Mouse (Mus musculus): ENCODE measurements at regions not wholly inside any gene's neighbourhood (a gene's known extent, or its start where the extent isn't known, plus 50 kb on each side); places are given as distances from the start of the nearest gene placed in this dataset.

GRCm38 (mm10) chr8:10921439-10922191 is 86.6 kb downstream of the Irs2 start:
- WGBS, result 7% methylated on average over 11 of the region's 11 CpGs
- H3K4me2 ChIP-seq, result peak overlapping the region; percentile 29
- H3K4me1 ChIP-seq, result peaks cover 64% of the 10 kb centered on the region
- H3K36me3 ChIP-seq (ENCODE audit: poor library complexity, severe bottlenecking), result no peaks in the 10 kb centered on the region
- H3K4me3 ChIP-seq, result no peak overlapping the region
- H3K9ac ChIP-seq, result no peak overlapping the region
- peaks cover 13% of the 10 kb centered on the region for H3K27me3 ChIP-seq
- peak; percentile 52 for ATAC-seq
- no peaks in the 10 kb centered on the region for H3K9me3 ChIP-seq (replicated peaks)
- peak overlapping the region; percentile 55 for H3K27ac ChIP-seq

DNA sequence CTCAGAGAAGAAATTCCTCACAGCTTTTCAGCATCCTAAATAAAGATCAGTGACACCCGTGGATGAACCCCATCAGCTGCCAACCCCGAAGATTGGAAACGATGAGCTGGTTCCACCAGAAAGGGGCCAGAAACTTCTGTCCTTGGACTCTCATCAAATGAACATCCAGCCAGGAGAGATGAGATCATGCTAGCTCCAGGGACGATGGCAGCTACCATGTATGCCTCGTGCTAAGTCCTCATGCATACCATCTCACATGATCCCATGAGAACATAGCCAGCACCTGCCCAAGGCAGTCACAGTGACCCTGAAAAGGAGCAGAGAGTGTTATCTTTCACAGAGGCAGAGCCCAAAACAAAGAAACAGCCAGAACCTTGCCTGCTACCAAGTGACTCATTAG is 88.6 kb downstream of the Irs2 start:
- WGBS, result 85% methylated on average over 5 of the region's 5 CpGs
- Histone ChIP-seq H3K4me2 (no peak overlapping the region), H3K27me3 (peaks cover 10% of the 10 kb centered on the region), H3K9ac (no peak overlapping the region), H3K4me1 (peaks cover 44% of the 10 kb centered on the region), H3K9me3 (replicated peaks) (no peaks in the 10 kb centered on the region), H3K36me3 (ENCODE audit: poor library complexity, severe bottlenecking) (no peaks in the 10 kb centered on the region), H3K27ac (no peak overlapping the region), H3K4me3 (no peak overlapping the region)
- no peak for ATAC-seq

DNA sequence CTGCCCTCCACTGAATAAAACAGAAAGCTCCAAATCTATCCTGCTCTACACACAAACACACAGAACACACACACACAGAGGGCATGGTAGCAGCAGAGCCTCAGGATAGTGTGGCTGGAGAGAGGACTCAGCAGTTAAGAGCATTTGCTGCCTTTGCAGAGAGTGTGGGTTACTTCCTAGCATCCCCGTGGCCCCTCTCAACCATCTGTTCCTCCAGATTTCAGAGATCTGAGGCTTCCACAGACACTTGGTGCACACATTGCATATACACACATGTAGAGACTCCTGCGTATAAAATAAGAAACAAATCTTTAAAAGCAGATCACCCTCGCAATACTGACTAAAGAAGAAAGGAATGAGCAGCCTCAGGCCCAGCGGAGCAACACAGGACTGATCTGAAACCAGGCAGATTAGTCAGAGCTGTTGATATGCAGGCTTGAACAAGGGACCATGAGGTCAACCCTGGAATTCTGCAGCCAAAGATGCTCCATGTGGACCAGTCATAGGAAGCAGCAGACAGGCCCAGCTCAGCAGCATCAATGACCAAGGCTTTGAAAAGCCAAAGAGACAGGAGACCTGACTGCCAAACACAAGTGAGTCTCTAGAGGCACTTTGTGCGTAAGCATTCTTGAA is 89.7 kb downstream of the Irs2 start:
- H3K4me2 ChIP-seq, result no peak overlapping the region
- H3K4me1 ChIP-seq, result peaks cover 33% of the 10 kb centered on the region
- no peak for ATAC-seq
- H3K9ac ChIP-seq, result no peak overlapping the region
- no peaks in the 10 kb centered on the region for H3K36me3 ChIP-seq (ENCODE audit: poor library complexity, severe bottlenecking)
- no peak overlapping the region for H3K27ac ChIP-seq
- H3K27me3 ChIP-seq, result peaks cover 8% of the 10 kb centered on the region
- no peak overlapping the region for H3K4me3 ChIP-seq
- WGBS, result 85% methylated on average over 5 of the region's 5 CpGs
- H3K9me3 ChIP-seq (replicated peaks), result no peaks in the 10 kb centered on the region

DNA sequence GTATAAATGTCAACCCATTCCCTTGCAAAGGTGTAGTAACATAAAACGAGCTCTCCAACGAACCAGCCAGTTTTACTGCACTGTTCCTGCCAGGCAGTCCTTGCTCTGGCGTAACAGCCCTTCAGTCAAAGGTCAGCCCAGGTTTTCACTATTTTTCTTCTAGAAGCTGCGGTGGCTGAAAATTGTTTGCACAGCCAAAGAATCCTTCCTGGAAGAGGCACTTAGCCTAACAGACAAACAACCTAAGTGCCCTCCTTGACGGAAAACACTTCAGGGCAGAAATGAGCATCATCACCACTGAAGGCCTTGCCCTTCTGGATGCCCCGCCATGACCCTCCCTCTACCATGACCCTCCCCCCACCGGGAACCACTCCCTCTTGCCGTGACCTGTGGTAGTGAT is 93.6 kb downstream of the Irs2 start:
- no peaks in the 10 kb centered on the region for H3K9me3 ChIP-seq (replicated peaks)
- 89% methylated on average over 8 of the region's 8 CpGs for WGBS
- no peaks in the 10 kb centered on the region for H3K4me1 ChIP-seq
- H3K9ac ChIP-seq, result no peak overlapping the region
- no peak overlapping the region for H3K27ac ChIP-seq
- H3K4me2 ChIP-seq, result no peak overlapping the region
- no peak overlapping the region for H3K4me3 ChIP-seq
- no peak for ATAC-seq
- H3K27me3 ChIP-seq, result no peaks in the 10 kb centered on the region
- no peaks in the 10 kb centered on the region for H3K36me3 ChIP-seq (ENCODE audit: poor library complexity, severe bottlenecking)

GRCm38 (mm10) chr8:10912436-10912835 is 95.8 kb downstream of the Irs2 start:
- ATAC-seq, result no peak
- no peaks in the 10 kb centered on the region for H3K9me3 ChIP-seq (replicated peaks)
- H3K27ac ChIP-seq, result no peak overlapping the region
- no peaks in the 10 kb centered on the region for H3K4me1 ChIP-seq
- 86% methylated on average over 2 of the region's 2 CpGs for WGBS
- H3K9ac ChIP-seq, result no peak overlapping the region
- no peak overlapping the region for H3K4me3 ChIP-seq
- H3K27me3 ChIP-seq, result no peaks in the 10 kb centered on the region
- H3K36me3 ChIP-seq (ENCODE audit: poor library complexity, severe bottlenecking), result no peaks in the 10 kb centered on the region
- H3K4me2 ChIP-seq, result no peak overlapping the region

- Histone ChIP-seq H3K36me3 (ENCODE audit: poor library complexity, severe bottlenecking) (no peaks in the 10 kb centered on the region), H3K27ac (no peak overlapping the region), H3K9me3 (replicated peaks) (no peaks in the 10 kb centered on the region), H3K27me3 (no peaks in the 10 kb centered on the region), H3K4me1 (no peaks in the 10 kb centered on the region), H3K9ac (no peak overlapping the region), H3K4me3 (no peak overlapping the region), H3K4me2 (no peak overlapping the region)
- 90% methylated on average over 4 of the region's 4 CpGs for WGBS
- no peak for ATAC-seq
Observed at GRCm38 (mm10) chr8:10911371-10911770, 96.9 kb downstream of the Irs2 start.

DNA sequence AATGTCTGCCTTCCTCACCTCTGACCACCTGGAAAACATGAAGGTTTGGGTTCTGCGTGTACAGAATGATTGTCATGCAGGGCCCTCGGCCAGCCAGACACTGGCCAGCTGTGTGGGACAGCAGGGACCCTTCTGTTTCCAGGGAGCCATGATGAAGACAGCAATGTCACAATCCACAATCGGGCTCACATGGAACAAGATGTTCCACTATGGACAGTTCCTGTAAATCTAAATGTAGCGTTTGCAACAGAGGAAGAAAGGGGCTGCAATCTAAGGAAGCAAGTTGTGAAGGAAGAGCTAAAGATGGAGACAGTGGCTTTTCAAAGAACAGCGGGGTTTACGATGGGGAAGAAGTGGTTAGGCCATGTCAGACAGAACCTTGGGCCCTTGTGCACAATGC is 97.3 kb downstream of the Irs2 start:
- WGBS, result 93% methylated on average over 6 of the region's 6 CpGs
- H3K9me3 ChIP-seq (replicated peaks), result no peaks in the 10 kb centered on the region
- H3K4me3 ChIP-seq, result no peak overlapping the region
- H3K4me1 ChIP-seq, result no peaks in the 10 kb centered on the region
- no peak overlapping the region for H3K27ac ChIP-seq
- H3K36me3 ChIP-seq (ENCODE audit: poor library complexity, severe bottlenecking), result no peaks in the 10 kb centered on the region
- ATAC-seq, result no peak
- no peak overlapping the region for H3K4me2 ChIP-seq
- H3K27me3 ChIP-seq, result no peaks in the 10 kb centered on the region
- no peak overlapping the region for H3K9ac ChIP-seq

DNA sequence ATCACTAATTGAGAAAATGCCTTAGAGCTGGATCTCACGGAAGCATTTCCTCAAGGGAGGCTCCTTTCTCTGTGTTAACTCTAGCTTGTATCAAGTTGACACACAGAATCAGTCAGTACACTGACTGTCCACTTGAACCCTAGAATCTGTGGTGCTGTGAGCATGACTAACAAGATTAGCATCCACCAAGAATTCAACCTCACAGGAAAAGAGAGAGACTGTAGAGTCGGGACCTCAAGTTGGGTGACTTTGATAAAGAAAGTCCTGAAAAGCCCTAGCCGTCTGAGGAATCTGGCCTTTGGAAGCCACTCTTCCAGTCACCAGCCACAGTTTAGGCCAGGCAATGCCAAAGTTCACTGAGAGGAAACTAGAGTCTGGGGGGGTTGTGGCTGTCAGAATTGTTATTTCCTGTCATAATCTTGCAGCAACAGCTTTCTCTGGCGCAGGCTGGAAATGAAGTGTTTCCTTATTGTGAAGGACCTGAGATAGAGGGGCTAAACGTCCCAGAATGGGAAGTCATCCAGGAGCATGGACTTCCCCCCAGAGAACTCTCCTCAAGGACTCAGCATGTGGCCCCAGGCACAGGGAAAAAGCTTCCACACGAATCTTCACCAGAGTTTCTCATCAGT is 97.9 kb downstream of the Irs2 start:
- WGBS, result 70% methylated on average over 6 of the region's 6 CpGs
- ATAC-seq, result no peak
- Histone ChIP-seq H3K9me3 (replicated peaks) (no peaks in the 10 kb centered on the region), H3K4me1 (no peaks in the 10 kb centered on the region), H3K36me3 (ENCODE audit: poor library complexity, severe bottlenecking) (no peaks in the 10 kb centered on the region), H3K27me3 (no peaks in the 10 kb centered on the region), H3K4me2 (no peak overlapping the region), H3K9ac (no peak overlapping the region), H3K4me3 (no peak overlapping the region), H3K27ac (no peak overlapping the region)

GRCm38 (mm10) chr8:10909155-10909554 is 99.1 kb downstream of the Irs2 start:
- Histone ChIP-seq H3K9ac (no peak overlapping the region), H3K27me3 (no peaks in the 10 kb centered on the region), H3K4me2 (no peak overlapping the region), H3K4me3 (no peak overlapping the region), H3K4me1 (no peaks in the 10 kb centered on the region), H3K9me3 (replicated peaks) (no peaks in the 10 kb centered on the region), H3K36me3 (ENCODE audit: poor library complexity, severe bottlenecking) (no peaks in the 10 kb centered on the region), H3K27ac (no peak overlapping the region)
- no peak for ATAC-seq
- 90% methylated on average over 6 of the region's 6 CpGs for whole genome bisulfite sequencing

DNA sequence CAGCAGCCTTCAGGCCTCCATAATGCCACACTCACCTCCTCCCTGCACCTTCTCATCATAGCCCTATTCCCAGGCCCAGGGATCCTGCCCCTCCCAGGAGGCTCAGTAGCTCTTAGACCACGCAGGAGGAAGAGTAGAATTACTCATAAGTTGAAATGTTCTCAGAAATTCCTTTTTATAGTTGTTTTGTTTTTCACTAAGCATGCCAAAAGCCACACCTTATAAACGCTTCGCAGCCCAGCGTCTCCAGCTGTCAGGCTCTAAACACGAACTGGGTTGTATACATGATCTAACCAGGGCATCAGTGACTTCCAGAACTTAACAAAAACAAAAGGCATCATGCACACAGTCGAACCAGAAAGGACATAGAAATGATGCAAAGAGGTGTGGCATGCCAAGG is 101.9 kb downstream of the Irs2 start:
- Histone ChIP-seq H3K9me3 (replicated peaks) (no peaks in the 10 kb centered on the region), H3K4me1 (no peaks in the 10 kb centered on the region), H3K4me3 (no peak overlapping the region), H3K36me3 (ENCODE audit: poor library complexity, severe bottlenecking) (no peaks in the 10 kb centered on the region), H3K9ac (no peak overlapping the region), H3K27me3 (0 out of 2 replicates have a peak, but pooled peaks cover 4% of the 10 kb centered on the region), H3K4me2 (no peak overlapping the region), H3K27ac (no peak overlapping the region)
- WGBS, result 74% methylated on average over 6 of the region's 6 CpGs
- no peak for ATAC-seq

- Histone ChIP-seq H3K9me3 (replicated peaks) (no peaks in the 10 kb centered on the region), H3K4me2 (no peak overlapping the region), H3K36me3 (ENCODE audit: poor library complexity, severe bottlenecking) (no peaks in the 10 kb centered on the region), H3K4me1 (no peaks in the 10 kb centered on the region), H3K4me3 (no peak overlapping the region), H3K9ac (no peak overlapping the region), H3K27ac (no peak overlapping the region), H3K27me3 (0 out of 2 replicates have a peak, but pooled peaks cover 5% of the 10 kb centered on the region)
- 89% methylated on average over 5 of the region's 5 CpGs for WGBS
- no peak for ATAC-seq
Observed at GRCm38 (mm10) chr8:10905761-10906160, 102.5 kb downstream of the Irs2 start.

- Histone ChIP-seq H3K36me3 (ENCODE audit: poor library complexity, severe bottlenecking) (no peaks in the 10 kb centered on the region), H3K4me2 (no peak overlapping the region), H3K4me3 (no peak overlapping the region), H3K27me3 (0 out of 2 replicates have a peak, but pooled peaks cover 5% of the 10 kb centered on the region), H3K27ac (no peak overlapping the region), H3K9ac (no peak overlapping the region), H3K9me3 (replicated peaks) (no peaks in the 10 kb centered on the region), H3K4me1 (peaks cover 13% of the 10 kb centered on the region)
- no peak for ATAC-seq
- WGBS, result 86% methylated on average over 2 of the region's 2 CpGs
Observed at GRCm38 (mm10) chr8:10903957-10904356, 104.3 kb downstream of the Irs2 start.

All from forebrain, embryonic 13.5 days (tissue).